Mouse (Mus musculus): Measurements from ENCODE around the gene Smndc1. TPM values are rescaled to one million over a fixed set of nuclear protein-coding genes. Genes with fewer than 3 reads are reported as not detected.
"Not testable (repeated sequence)": the region's sequence is repeated elsewhere in the genome, so short reads cannot be mapped to it uniquely, and the experiment has no call there.

Gene Smndc1
- total RNA-seq, 2 experiments from 2014 or later = 21.6 to 22.3 TPM

DNA sequence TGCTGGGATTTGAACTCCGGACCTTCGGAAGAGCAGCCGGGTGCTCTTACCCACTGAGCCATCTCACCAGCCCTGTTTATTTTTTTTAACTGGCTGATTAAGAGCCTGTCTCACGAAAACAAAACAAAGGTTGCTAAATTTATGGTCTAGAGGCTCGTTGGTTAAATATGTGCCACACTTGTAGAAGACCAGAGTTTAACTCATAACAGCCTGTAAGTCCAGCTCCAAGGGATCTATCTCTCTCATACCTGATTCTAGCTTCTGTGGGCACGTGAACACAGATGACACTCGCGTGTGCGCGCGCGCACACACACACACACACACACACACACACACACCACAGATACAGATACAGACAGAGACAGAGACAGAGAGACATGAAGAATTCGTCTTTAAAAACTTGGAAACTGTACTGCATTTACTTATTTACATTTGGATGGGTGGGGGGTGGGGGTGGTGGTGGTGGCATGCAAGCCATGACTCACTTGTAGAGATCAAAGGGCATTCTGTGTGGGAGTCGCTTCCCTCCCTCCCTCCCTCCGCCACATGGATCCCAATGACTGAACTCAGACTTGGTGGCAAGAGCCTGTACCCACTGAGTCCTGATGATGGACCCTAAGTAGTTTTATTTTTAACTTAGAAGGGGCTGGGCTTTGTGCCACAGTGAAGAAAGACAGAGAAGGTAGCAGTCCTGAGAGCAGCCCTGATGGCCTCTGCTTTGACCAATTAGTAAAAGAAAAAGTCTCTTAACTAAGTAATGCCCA, 23.4 kb upstream of the Smndc1 start:
- no peak for DNase-seq

DNA sequence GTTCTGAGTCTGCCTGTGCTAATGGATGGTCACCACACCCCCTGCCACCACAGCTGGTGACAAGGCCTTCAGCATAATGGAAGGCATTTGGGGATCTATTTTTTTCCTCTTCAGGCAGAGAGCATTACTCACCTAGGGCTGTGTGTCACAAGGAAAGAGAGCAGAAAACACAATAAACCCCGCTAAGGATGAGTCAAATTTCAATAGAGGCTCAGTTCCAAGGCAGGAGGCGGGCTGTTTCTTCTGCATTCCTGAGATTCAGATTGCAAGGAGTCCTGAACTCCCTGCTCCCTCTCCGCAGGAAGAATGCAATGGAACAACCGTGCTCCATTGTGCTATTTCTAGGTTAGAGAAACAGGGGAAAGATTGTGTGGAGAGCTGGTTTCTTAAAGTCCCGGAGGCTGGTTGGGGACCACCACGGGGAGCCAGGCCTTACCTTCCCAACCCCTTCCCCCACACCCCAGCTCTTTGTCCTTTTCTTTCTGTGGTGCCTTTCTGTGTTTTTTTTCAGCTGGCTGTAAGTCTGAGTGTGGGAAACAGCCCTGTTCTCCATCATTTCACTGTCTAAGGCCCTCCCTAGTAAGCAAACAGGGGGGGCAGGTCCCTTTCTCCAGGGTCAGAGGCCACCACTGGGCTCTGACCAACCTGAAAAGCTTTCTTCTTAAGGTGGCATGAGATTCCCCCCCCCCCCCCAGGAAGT, 21.9 kb upstream of the Smndc1 start:
- no peak for DNase-seq

DNA sequence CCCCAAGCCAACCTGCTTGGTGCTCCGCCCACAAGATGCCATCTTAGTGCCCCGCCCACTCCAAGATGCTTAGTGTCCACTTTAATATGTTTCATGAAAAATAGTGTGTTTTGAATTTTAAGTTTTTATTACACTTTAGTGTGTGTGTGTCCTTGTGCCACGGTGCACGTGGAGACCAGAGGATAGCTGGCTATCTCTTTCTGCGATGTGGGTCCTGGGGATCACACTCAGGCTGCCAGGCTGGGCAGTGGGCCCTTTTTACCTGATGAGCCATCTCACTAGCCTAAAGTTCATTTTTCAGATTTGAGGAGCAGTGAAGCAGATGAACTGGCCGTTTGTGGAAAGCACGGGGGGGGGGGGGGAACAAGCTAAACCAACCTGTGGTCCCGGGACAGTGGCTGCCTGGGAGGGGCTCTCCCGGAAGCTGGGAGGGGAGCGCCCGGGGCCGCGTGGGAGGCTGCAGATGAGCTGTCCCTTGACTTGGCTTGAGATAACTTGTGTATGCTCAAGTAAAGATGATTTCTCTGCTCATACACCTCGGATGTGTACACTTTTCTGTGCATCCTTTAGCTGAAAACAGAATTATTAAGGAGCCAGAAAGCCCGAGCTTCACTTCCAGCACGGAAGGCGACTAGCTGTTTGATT, 19.4 kb upstream of the Smndc1 start:
- DNase-seq = no peak

DNA sequence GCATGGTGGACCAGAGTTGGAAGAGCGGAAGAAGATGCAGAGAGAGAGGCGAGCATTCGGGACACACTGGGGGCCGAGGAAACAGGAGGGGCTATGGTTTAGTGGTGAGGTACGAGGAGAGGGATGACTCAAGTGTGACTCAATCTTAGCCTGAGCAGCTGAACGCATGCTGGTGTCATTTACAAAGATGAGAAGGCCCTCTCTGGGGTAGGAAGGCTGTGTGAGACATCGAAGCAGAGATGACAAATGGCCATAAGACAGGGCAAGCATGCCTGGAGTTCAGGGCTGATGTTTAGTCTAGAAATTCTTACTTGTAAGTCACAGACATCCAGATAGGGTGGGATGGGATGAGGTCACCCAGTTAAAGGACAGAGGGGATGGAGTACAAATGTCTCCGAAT, 18.0 kb upstream of the Smndc1 start:
- no peak for DNase-seq

DNA sequence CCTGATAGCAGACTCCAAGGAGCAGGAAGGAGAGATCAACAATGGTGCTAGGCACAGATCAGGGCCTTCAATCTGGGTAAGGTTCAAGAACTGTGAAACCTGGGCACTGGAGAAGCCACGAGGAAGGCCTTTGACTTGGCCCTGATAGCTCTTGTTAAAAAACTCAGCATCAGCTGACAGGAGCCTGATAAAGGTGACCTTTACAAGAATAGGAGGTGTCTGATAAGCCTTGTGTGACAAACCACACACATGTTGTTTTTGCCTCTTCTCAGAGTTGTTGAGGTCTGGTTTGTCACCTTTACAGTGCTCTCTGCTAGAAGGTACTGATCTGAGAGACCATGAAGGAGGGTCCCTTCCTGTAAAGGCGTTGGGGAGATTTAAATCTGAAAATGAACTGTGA, 17.0 kb upstream of the Smndc1 start:
- DNase-seq = no peak

DNA sequence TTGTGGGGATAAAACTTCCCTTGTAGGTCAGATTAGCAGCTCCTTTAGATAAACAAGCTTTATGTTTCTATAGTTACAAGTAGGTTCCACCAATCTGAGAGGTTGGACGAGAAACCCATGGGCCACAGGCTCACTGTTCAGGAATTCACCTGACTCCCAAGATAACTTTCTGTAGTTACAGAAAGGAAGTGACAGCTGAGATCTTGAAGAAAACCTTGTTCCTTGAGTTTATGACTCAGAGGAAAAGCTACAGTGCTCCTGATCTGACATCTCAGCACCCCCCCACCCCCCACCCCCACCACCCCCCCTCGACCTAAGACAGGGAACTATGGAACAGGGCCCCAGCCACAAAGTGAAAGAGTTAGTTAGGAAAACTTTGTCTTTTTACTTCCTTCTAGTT, 15.4 kb upstream of the Smndc1 start:
- no peak for DNase-seq

DNA sequence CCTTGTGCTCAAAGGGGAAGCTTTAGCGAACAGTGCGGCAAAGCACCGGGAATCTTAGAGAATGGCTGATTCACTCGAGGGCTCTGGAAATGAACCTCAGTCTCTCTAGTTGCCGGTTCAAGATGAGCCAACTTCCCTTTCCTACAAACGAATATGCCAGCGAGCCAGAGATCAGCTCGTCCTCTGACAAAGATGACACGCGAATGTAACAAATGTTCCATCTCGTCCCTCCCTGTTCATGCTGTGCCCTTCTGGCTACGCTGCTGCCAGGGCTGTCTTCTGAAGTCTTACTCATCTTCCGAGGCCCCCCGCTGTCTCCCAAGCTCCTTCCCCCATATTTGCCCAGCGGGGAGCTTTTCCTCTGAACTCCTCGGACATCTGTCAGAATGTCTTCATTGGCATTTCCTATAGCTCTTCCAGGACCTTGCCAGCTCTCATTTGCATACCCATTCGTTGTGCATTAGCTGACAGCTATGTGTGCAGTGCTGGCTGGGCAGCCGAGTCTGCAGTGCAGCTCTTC, 14.5 kb upstream of the Smndc1 start:
- no peak for DNase-seq

DNA sequence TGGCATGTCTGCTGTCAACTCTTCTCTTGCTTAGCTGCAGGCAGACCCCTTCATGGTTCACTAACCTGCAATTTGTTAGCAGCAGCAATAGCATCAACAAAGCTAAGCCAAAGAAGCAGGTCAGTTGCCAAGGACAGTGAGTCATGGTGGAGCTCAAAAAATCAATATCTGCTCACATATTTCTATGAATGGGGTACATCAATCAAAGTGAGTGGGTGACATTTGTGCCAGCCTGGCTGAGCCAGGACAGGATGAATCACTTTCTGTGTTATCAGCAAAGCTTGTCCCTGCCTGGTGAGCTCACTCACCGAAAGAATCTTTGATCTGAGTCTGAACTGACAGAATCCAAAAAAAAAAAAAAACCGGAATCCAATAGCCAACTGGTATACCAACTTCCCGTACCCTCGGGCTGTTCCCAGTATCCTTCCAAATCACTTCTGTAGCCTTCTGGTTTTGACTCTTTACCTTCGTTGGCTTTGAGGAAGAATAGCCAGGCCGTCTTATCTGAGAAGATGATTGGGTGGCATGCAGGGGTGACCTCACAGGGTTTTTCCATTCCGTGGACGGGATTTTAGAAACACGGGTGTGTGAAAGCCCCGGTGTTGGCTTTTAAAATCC, 13.9 kb upstream of the Smndc1 start:
- DNase-seq = no peak

DNA sequence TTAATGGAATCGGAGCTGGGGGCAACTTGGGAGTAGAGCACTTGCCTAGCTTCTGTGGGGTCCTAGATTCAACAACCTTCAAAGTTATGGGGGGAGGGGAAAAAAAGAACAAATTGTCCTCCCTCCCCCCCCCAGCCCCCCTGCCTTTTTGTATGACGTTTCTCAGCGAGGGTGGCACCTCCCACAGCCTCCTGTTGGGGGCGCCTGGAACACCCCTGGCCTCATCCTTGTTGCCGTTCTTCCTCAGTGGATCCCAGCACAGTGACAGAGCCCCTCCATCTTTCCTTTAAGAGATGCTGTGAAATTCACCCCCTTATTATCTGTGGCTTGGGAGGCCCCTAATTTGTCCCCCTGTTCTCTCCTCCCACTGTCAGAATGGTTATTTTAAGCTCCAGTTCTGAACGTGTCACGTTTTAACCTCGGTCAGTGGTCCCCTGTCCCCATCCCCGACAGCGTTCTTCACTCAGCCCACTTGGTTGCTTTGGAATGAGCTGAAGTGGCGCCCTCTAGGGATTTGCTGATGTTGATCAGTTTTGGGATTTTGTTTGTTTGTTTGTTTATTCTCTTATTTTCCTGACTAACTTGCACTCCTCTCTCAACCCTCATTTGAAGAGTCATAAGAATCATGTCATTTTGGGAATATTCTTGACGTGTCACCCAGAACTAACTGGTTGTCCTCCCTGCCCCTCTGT, 12.5 kb upstream of the Smndc1 start:
- DNase-seq = no peak

DNA sequence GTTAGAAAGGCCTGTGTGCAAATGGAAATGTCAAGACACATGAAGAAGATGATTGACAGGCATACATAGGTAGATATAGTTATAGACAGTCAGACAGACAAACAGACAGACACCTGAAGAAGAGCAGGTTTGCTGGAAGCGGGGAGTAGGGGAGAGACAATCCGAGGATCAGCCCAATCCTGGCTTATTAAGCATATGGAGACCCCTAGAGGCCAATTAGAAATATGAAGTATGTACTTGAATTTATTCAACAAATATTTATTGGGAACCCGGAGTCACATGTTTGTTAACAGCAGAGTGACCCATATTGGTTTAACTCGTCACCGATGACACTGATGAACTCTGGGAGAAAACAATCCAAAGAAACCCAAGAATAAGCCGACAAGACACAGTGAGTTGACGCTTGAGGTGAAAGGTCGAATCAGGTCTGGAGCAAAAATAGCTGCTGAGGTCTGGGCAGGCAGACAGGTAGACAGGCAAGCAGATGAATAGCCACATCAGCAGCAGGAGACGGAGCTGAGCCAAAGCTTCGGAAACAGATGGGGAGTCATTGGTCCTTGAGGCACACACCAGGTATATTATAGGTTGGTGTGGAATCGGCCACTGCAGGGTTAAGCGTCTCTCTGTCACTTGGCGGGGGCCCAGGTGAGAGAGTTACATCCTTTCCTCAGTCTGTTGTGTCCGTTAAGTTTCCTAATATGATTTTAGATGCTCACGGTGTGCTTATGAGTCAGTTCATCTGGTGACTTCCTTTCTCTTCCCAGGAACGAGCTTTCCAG, 10.1 kb upstream of the Smndc1 start:
- no peak for DNase-seq

DNA sequence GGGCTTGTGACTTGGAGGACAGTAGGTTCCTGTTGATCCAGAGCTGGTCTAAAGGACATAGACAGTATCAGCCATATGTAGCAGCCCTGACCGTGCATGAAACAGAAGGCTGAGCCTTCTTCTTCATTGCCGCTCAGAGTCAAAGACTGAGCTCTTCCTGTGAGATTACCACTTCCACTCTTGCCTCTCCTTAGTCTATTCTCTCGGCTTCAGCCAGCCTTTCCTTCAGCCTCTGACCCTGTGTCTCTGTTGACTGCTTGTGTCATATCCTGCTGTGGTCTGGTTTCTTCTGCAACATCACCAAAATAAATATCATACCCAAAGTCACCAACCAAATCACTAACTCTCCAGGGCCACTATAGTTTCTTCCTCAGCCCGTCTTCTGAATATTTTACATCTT, 8.8 kb upstream of the Smndc1 start:
- no peak for DNase-seq

DNA sequence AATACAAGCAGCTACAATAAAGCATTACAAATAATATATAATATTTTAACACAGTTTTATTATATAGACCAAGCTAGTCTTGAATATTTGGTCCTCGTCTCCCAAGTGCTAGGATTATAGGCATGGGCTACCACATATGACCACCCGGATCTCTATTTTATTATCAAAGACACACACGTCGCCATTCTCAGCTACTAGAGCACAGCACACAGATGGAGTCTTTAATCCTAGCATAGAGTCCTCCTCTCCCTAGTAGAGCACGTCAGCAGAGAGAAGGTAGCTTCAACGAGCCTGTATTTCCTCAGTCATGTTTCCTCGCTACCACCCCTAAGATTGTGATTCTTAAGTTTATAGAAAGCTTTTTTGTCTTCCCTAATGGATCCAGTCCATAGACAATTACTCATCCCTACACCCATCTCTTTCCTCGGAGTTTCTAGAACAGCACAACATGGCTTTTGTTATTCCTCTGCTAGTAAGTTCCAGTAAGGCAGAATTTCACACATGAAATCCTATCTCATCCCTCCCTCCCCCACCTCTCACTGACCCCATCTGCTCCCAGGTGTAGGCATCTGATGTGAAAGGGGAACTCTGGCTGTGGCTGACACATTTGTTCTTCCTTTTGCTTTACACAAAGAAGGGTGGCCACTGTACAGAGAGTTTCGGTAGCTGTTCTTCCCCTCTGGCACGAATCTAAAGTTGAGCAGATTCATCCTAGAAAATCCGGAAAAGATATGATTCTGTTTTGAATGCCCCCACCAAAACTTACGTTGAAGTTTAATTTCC, 7.3 kb upstream of the Smndc1 start:
- no peak for DNase-seq

DNA sequence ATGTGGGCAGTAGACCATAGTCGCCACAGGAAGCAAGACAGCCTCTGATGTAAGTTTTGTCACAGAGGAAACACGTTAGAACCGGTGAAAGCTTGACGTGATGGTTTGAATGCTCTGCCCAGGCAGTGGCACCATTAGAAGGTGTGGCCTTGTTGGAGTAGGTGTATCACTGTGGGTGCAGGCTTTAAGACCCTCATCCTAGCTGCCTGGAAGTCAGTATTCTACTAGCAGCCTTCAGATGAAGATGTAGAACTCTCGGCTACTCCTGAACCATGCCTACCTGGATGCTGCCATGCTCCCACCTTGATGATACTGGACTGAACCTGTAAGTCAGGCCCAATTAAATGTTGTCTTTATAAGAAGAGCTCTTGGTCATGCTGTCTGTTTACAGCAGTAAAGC, 5.4 kb upstream of the Smndc1 start:
- not testable (repeated sequence) for DNase-seq

DNA sequence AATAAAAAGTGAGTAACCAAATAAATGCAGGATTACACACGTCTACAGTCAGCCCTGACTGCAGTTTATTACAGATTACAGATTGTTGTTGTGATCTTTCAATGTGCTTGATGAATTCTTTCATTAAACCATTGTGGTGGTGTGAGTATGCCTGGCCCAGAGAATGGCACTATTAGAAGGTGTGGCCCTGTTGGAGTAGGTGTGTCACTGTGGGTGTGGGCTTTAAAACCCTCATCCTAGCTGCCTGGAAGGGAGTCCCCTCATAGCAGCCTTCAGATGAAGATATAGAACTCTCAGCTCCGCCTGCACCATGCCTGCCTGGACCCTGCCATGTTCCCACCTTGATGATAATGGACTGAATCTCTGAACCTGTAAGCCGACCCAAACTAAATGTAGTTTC, 4.6 kb upstream of the Smndc1 start:
- not testable (repeated sequence) for DNase-seq

DNA sequence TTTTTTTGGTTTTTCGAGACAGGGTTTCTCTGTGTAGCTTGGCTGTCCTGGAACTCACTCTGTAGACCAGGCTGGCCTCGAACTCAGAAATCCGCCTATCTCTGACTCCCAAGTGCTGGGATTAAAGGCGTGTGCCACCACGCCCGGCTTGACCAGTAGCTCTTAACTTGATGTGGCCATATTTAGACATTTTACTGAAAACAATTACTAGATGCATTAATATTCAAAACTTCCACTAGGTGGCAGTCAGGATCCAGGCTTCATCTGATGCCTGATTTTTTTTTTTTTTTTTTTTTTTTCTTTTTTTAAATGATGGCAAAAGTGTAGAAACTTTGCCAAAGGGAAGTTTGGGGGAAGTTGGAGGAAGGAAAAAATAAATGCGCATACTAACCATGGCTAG, 4.2 kb upstream of the Smndc1 start:
- DNase-seq = peak; percentile 21

DNA sequence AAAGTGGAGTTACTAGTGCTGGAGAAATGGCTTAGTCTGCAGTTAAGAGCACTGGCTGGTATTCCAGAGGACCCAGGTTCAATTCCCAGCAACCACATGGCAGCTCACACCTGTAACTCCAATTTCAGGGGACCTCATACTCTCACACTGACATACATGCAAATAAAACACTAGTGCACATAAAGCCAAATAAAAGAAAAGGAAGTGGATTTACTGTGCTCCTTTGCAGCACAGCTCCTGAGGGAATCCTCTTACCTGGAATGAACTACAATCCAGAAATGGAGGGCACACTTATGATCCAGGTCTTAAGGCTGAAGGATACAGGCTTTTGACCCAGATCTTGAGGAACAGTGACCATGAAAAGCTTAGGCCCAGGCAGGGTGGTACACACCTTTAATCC, 3.3 kb upstream of the Smndc1 start:
- no peak for DNase-seq

DNA sequence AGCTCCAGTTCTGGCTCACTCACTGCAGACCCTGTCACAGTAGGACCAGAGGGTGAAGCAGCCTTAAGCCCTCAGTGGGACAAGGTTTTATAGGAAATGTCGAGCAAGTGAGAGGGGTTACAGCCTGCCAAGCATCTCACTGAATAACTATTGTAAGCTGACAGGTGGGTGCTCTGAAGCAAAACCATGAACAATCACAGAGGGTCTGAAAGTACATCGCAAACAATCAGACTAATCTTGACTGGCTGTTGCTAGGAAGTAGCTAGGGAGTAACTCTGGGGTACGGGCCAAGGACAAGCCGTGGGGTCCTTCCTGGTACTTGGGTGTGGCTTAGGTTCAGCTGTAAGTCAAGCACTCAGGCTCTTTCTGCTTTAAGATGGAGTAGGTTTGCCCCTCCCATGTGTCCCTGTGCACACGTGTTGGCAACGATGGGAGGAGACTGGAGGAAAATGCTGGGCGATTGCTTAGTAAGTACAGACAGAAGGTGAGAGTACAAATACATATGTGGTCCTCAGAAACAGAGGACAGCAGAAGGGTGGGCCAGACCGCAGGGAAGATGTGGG, 2.5 kb upstream of the Smndc1 start:
- no peak for DNase-seq

DNA sequence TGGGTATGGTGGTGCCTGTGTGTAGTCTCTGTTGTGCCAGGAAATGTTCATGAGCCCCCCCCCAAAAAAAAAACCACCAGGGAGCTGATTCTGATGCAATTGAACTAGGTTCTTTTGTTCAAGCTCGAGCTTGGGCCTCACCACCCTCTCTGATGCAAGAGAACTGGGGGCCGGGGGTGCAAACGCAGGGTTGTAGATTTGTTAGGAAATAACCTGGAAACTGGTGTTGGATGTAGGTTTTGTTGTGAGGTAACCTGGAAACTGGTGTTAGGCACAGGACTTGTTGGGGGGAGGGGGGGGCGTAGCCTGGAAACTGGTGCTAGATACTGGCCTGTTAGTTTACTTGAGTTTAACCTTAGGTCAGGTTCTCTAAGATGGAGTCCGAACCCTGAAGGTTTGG, 1.4 kb upstream of the Smndc1 start:
- no peak for DNase-seq

DNA sequence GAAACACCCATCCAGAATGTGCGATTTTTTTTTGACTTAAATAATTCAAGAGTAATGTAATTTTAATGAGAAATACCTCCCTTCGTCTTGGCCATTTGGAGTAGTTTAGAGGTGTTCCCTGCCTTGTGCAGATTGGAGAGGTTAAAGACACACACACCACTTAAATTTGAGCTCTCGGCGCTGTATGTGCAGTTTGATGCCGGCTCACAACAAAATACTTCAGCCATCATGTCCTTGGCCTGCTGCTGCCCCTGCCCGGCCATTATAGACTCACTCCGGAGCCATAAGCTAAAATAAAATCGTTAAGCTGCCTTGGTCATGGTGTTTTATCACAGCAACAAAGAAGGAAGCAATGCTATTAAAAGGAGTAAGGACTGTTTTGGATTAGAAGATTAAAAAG, 1.0 kb upstream of the Smndc1 start:
- DNase-seq = no peak

DNA sequence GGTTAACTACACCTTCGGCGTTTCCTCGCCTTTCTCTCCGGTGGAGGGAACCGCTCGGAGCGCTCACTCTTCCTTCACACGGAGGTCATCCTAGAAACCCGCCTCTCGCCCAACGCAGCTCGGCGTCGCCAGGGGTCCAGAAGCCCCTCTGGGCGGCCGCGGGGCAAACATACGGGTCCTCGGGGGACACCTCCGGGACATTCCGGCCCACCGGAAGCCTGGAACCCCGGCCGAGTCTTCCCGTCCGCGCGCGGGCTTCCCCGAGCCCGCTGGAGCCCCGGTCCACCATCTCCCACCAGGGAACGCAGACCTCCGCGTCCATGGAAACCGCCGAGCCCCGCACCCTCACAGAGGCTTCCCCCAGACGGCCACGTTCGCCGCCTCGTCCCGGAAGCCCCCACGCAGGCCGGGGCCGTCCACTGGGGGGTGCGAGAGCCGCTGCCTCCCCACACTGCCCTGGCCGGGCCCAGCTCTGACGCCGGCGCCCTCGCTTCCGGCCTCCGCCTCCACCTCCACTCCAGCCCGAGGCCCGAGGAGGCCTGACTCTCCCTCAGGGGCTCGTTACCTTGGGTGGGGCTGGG, 437 bp downstream of the Smndc1 start:
- no peak for DNase-seq
